Mouse (Mus musculus): ENCODE measurements around the gene Scn11a.
A peak's percentile ranks its signal among the peaks of the same experiment; 100 is the strongest.

Gene Scn11a

GRCm38 (mm10) chr9:119795254-119795912, 29.9 kb downstream of the Scn11a start:
- no peak for DNase-seq

GRCm38 (mm10) chr9:119794470-119794869, 30.8 kb downstream of the Scn11a start:
- no peak for DNase-seq

- peak in 1 of 2 experiments; percentile 22 for DNase-seq
Observed at GRCm38 (mm10) chr9:119792505-119792904, 32.8 kb downstream of the Scn11a start.

GRCm38 (mm10) chr9:119780901-119781300, 44.4 kb downstream of the Scn11a start:
- no peak for DNase-seq

- DNase-seq = no peak
Observed at GRCm38 (mm10) chr9:119776661-119777060, 48.6 kb downstream of the Scn11a start.

- DNase-seq = peak; percentile 5 to 34
Observed at GRCm38 (mm10) chr9:119768585-119768984, 56.7 kb downstream of the Scn11a start.

- no peak for DNase-seq
Observed at GRCm38 (mm10) chr9:119760226-119760625, 65.0 kb downstream of the Scn11a start.

GRCm38 (mm10) chr9:119759457-119759856, 65.8 kb downstream of the Scn11a start:
- no peak for DNase-seq

- DNase-seq = peak in 1 of 2 experiments; percentile 16
Observed at GRCm38 (mm10) chr9:119751507-119751906, 73.7 kb downstream of the Scn11a start.

GRCm38 (mm10) chr9:119749112-119749511, 76.1 kb downstream of the Scn11a start:
- no peak for DNase-seq

- no peak for DNase-seq
Observed at GRCm38 (mm10) chr9:119743900-119744299, 81.4 kb downstream of the Scn11a start.

GRCm38 (mm10) chr9:119743312-119743711, 81.9 kb downstream of the Scn11a start:
- no peak for DNase-seq

- no peak for DNase-seq
Observed at GRCm38 (mm10) chr9:119741101-119741786, 84.0 kb downstream of the Scn11a start.

- DNase-seq = no peak
Observed at GRCm38 (mm10) chr9:119728412-119729097, 96.7 kb downstream of the Scn11a start.

GRCm38 (mm10) chr9:119726990-119727389, 98.3 kb downstream of the Scn11a start:
- no peak for DNase-seq

- no peak for DNase-seq
Observed at GRCm38 (mm10) chr9:119725293-119725862, 99.9 kb downstream of the Scn11a start.

GRCm38 (mm10) chr9:119719222-119719621, 106.0 kb downstream of the Scn11a start, which contains the start of gene Scn10a:
Gene Scn10a (minus strand): TSS chr9:119719322.
- DNase-seq = no peak

- peak in 1 of 2 experiments; percentile 15 for DNase-seq
Observed at GRCm38 (mm10) chr9:119706700-119707099, 118.6 kb downstream of the Scn11a start.
